Mouse (Mus musculus) granulocyte monocyte progenitor cell, adult 5-6 weeks (primary cell): Measurements from ENCODE around the gene Rnf25. TPM values are rescaled to one million over a fixed set of nuclear protein-coding genes. Genes with fewer than 3 reads are reported as not detected.

ENCODE experiments used
- ATAC-seq: replicated peaks from 2 replicates; pipeline ENCODE4 v1.8.0; 2016; ENCODE audit warnings: mild to moderate bottlenecking, moderate TSS enrichment, inconsistent platforms; ENCODE audit not compliant: poor library complexity, severe bottlenecking
- total RNA-seq, 2 experiments: library from RNA; stranded (forward) in 1 of 2; stranded (reverse) in 1 of 2; fragments of 200-712, 200-1000 nt in 1 of 2; fragments of >200 nt in 1 of 2; fragmentation: Nextera tagmentation in 1 of 2; gene quantifications; 2 replicates each; pipeline ENCODE4 v1.2.3; 2014 to 2017

Rnf25 gene
- total RNA-seq (2014; fragmentation: Nextera tagmentation) (20.8 and 34.3 TPM in 2 replicates), total RNA-seq (2017) (17.5 and 28.2 TPM in 2 replicates)

DNA sequence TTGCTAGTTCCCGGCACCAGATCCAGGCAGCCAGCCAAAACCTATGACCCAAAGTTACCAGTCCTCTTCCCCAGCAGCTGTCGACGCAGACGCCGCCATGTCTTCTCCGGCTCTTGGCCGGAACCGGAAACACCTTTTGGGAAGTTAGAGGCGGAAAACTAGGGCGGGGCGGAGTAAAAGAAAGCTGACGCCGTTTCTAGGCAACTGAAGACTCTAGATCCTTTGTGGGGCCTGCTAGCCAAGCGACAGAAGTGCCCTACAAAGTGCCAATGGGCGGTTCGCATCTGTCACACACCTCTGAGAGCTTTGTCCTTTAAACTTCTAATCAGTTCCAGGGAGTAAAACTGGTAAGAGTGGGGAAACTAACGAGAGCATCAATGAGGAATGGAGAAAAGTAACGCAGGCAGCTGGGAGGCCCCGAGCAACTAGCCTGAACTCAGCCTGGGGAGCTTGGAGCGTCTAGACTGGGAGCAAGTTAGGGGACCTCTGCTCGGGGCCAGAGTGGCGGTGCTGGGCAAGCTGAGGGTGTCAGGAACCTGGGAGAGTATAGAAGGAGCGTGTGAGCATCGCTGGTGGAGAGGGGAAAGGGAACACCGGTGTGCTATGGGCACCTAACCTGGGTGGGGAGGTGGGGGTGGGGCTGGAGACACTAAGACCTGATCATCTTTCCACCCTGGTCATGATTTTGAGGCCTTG, at the start of gene Rnf25, which contains the start of gene Stk36:
TSS of gene Rnf25 (minus strand) at position 131 of the 696 bp plus-strand sequence.
TSS of gene Stk36 (plus strand) at position 179 of the 696 bp plus-strand sequence.
- peak; percentile 99 for ATAC-seq

DNA sequence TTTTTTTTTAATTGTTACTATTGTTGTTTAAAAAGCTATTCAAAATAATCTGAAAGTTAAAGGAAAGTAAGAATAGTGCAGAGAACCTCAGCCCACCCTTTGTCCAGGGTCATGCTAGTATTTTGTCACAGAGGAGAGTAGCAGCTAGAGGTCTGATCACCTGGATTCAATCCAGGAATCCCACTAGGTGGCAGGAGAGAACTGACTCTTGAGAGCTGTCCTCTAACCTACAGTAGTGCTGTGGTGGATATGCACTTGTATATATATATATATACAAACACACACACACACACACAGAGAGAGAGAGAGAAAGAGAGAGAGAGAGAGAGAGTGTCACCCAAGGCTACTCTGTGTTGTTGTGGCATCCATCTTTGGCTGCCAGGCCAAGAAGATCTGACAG, 42.7 kb upstream of the Rnf25 start:
- no peak for ATAC-seq

DNA sequence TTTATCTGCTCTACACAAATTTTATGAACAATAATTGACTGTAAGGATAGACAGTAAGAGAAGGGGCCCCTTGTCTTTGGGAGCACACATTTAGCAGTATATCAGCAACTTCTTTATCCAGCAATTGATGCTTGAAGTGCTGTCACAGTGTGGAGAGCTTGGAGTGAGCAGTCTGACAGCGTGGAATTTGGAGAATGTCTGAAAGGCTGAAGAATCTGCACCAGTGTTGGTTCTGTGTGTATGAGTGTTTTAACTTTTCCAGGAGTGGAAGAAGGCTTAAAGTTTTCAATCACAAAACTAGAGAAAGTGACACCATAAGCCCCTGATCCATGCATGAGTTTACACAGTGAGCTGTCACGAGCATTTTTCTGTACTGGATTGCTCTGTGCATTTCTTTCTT, 42.3 kb upstream of the Rnf25 start:
- ATAC-seq: no peak

DNA sequence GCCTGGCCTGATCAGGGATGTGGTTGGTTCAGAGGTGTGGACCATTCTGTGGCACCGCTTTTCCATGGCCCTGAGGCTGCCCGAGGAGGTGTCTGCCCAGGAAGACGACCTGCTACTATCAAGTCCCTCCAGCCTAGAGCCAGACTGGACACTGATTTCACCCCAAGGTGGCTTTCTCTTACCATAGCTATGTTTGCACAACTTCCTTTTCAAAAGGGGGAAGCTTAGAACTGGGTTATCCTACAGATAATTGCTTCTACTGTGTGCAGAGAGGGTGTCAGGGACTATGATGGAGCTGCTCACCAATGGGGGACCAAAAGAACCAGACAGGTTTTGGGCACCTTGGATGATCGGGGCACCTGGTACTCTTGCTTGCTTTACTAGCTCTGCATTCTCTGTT, 31.5 kb upstream of the Rnf25 start:
- peak; percentile 77 for ATAC-seq

DNA sequence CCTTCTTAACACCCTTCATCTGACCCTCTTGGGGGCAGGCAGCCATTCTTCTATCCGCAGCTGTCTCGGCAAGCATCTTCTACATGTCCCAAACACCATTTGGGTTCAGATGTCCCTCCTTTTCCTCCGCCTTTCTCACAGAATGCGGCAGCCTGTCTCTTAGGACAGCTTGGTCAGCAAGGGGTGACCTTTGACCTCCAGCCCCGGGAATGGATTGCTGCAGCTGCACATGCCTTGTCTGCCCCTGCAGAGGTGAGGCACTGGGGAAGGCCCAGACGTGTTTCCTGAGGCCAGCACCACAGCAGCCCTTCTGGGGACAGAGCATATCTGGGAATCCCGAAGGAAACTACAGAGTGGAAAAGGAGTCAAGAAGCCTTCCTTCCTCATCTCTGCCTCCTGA, 26.8 kb upstream of the Rnf25 start:
- no peak for ATAC-seq

DNA sequence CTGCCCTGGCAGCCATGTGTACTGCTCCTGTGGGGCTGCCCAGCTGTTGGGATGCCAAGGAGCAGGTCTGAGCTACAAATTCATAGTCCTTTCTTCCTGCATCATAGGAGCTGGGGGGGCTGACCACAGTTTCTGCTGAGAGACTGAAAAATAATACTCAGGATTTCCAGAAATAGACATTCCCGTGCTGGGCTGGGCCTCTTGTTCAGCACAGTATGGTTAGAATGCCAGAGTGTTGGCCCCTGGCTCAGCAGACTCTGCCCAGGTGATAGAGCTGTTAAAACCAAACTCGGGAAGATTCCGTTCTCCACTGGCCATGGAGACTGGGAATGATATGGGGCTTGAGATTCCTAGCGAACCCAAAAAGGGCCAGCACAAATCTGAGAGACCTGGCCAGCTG, 24.9 kb upstream of the Rnf25 start:
- no peak for ATAC-seq

DNA sequence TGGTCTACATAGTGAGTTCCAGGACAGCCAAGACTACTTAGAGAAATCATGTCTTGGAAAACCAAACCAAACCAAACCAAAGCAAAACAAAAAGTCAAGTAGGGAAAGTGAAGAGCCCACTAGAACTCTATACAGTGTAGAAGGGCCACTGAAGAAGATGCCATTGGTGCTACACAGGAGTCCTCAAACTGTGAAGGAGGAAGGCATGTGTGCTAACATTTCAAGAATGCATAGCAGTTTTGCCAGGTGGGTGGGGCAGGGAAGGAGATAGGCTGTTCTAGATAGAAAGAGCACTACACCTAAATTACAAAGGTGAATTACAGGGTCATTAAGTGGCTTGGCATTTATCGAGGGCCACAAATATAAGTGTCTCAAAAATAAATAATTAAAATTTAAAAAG, 23.0 kb upstream of the Rnf25 start:
- no peak for ATAC-seq

DNA sequence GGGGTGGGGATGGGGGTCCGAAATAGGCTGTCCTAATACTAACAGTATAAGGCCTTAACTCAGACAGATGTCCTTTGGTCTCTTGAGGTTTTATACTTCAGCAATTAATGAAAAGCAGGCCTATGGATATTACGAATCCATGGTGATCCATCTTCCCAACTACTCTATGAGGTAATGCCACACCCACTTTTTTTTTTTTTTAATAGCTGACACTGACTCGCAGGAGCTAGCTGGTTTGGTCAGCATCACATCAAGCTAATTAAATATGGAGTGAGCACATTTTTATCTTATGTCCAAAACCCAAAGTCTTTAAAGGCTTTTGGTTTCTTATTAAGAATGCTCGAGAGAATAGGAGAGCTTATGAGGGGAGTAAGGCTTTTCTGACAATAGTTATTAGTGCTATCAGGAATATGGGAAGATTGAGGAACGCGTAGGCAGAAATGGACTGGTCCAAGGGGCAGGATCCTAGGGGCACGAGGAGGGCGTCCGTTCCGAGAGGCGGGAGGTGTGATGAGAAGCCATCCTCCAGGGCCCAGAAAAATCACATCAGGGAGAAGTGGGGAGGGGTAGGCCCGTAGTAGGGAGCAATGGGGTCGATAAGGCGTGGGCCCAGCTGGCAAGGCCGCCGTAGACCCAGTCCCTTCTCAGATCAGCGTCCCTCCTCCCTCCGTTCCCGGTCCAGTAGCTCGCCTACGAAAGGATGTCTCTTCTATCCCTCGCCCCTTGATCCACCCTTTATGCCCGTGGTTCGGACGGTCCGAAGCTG, 513 bp downstream of the Rnf25 start:
- ATAC-seq: peak; percentile 53

DNA sequence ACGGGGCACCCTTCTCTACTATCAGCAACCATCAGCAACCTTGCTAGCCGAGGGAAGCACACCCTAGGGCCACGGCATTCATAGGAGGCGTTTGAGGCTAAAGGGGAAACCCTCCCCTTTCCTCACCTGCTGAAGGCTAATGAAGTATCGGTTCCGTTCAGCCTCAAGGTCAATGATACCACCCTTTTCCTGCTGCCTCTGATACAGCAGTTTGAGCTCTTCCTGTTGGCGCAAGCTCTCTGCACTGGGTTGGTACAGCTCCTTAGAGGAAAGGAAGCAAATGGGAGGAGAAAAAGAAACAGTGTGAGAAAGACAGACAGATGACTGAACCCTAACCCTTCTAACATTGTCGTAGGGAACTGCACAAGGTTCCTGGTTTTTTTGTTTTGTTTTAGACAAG, 6.8 kb downstream of the Rnf25 start:
- peak; percentile 95 for ATAC-seq

DNA sequence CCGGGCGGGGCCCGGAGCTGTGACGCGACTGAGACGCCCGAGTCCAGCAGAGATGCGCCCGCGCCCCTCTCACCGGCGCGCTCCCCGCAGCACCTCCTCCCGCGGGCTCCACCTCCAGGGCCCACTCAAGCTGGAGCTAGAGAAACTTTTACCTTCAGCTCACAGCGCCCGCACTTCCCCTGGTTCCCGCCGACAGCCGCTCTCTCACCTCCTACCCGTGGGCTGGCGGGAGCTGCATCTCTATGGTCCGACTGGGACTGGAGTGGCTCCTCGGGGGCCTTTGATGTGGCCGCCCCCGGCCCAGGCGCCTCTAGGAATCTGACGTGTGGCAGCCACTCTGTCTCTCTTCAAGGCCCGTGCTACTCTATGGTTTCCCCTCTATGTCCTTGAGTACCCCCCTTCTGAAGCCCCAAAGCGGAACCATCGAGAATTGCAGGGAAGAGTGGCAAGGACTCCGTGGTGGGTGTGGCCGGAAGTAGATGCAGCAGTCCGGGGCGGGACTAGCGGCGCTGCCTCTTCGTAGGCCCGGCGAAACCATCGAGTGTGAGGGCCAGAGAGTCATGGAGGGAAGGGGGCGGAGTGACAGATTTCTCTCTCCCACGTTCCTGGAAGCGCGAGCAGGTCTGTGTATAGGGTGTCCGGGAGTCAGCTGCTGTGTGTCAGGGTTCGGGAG, 13.3 kb downstream of the Rnf25 start, which contains the start of the genes Zfp142 and Bcs1l:
TSS of gene Zfp142 (minus strand) at position 474 of the 673 bp plus-strand sequence.
TSS of gene Bcs1l (plus strand) at position 517 of the 673 bp plus-strand sequence.
- ATAC-seq: peak; percentile 93

DNA sequence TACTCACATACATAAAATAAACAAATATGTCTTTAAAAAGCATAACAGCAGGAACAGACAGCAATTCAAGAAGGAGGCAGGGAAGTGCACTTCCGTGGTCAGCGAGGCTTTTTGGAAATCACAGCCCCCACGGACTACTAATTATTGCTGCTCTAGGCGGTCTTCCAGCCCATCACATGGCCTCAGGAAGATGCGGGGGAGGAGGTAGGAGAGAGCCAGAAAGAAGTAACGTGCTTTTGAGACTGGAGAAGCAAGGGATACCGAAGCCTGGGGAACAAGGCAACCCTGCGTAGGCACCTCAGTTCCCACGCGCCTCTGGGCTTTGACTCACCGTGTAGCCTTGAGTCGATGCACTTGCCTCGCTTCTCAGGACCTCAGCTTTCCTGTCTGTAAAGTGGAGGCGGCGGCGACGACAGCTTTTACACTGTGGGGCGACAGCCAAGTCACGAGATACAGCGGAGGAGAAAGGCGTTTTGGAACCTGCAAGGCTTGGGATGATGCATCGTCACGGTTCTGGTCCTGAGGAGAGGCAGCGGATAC, 13.9 kb downstream of the Rnf25 start:
- no peak for ATAC-seq

DNA sequence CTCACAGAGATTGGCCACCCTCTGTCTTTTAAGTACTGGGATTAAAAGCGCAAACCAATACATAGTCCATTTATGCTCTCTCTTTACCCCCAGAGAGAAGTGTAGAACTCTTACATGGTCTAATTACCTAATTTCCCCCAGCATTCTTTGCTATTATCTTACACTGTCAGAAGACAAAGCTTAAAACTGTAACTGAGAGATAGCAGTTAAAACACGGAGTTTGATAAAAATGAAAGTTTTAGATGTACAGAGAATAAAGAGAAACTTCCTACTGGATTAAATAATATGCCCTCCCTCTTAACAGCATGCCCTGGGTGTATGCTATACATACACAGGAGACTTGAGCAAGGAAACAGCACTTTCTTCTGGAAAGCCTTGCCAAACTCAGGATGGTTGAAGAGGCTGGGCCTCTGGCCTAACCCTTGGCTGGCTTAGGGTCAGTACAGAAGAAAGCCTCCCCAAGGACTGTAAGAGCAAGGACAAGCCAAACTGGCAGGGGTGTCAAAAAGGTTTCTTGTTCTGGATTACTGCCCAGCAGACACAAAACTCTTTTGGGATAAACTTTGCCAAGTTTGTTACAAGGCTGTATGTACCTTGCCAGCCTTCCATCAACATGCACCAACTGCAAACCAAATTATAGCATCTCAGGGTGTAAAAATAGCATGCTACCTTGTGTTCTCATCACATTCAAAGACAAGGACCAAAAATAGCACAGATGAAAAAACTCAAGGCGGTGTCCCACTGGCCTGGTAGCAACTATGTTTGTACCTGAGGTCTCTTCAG, 16.4 kb downstream of the Rnf25 start:
- ATAC-seq: no peak

DNA sequence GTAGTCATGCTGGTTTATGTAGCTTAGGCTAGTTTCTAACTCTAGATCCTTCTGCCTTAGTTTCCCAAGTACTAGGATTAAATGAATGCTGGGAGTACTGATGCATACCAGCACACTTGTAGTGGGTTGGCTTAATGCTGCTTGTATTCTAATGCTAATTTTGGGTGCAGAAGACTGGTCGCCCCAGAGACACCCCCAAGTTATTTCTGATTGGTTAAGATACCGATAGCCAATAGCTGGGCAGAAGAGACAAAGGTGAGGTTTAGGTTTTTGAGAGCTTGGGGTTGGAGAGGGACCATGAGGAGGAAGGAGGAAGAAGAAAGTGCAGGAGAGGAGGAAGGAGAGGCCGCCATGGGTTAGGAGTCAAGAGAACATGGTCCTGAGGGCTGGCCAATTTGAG, 18.6 kb downstream of the Rnf25 start:
- ATAC-seq: no peak

DNA sequence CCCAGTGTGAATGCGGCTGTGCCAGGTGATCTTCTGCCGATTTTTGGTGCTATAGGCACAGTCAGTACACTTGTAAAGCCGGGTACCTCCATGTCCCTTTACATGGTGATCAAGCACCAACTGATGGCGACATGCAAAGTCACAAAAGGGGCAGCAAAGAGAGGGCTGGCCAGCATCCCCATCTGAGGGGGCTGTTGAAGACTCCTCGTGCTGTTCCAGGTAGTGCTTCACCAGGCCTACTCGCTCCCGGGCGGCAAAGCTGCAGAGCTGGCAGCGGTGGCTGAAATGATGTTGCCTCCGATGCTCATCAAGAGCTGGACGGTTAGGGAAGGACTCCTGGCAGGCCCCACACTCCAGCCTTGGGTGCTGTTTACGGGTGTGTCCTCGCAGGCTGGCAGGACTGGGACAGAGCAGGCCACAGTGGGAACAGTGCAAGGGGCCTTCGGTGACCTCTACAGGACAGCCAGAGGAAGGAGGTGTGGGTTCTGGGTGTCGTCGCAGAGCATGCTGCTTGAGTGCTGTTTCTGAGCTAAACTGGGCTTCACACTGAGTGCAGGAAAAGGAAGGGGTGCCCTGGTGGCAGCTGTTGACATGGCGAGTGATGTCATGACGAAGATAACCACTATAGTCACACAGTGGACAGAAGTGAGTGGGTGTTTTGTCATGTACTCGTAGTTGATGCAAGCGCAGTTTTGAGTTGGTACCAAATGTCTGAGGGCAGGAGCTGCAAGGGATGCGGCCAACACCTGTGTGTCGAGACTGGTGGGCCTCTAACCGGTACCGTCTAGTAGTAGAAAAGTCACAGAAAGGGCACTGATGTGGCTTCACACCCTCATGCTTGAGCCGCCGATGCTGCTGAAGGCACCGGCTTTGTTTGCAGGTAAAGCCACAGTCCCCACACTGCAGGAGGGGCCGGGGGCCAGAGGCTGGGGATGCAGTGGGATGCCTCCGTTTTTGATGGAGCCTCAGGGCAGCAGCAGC, 31.2 kb downstream of the Rnf25 start:
- 0 out of 2 replicates have a peak, but pooled peaks have one; percentile 8 for ATAC-seq

DNA sequence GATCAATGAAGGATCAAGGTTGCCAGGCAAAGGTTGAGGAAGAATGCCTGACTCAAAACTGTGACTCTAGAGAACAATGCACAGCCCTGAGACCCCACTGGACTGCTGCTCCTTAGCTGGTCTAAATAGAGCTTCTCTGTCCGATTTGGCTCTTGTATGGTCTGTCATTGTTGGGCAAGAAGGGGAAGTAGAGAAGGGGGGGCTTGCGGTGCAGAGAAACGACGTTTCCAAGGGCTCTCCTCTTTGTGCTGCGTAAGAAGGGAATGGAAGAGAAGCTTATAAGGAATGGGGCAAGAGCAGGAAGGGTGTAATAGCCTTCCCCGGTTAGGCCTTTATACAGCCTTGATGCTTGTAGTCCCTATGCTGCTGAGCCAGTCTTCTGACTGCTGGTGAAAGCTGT, 35.4 kb downstream of the Rnf25 start:
- ATAC-seq: peak; percentile 78

DNA sequence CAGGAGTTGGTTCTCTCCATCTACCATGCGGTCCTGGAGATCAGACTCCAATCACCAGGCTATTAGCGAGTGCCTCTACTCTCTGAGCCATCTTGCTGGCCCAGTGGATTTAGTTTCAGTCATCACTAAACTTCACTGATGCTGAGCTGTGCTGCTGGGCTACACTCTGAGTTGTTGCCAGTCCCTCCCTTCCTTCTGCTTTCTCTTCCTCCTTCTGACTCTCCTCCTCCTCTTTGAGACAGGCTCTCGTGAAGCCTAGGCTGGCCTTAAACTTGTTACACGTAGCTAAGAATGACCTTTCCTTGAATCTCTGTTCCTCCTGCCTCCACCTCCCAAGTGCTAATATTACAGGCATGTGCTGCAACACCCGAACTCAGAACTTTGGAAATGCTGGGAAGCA, 42.1 kb downstream of the Rnf25 start:
- peak; percentile 55 for ATAC-seq

DNA sequence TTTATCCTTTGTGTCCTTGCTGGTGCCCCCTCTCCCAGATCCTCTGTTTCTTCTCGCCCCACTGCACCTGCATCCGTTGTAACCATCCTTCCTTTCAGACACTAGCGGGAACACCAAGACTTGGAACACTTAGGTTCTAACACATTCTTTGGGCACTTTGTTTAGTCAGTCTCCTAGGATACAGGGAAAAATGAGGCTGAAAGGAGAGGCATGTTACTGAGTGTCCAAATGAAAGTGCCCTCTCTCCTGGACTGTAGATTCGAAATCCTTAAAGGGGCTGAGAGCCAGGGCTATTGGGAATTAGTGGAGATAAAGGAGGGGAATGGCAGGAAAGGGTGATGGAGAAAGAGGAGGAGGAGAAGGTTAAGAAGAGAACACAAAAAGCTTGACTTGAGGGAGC, 57.0 kb downstream of the Rnf25 start, which contains the start of gene Usp37:
TSS of gene Usp37 (minus strand) at position 101 of the 400 bp plus-strand sequence.
- no peak for ATAC-seq
